Mouse (Mus musculus) heart, embryonic 16.5 days (tissue): ENCODE measurements around the gene Timd4. TPM values are rescaled to one million over a fixed set of nuclear protein-coding genes. Genes with fewer than 3 reads are reported as not detected.
A peak's percentile ranks its signal among the peaks of the same experiment; 100 is the strongest.

ENCODE experiments used
- ATAC-seq: fragments of 200-750 bp; cut with Nextera tagmentation; replicated peaks from 2 replicates; pipeline ENCODE4 v1.8.0; 2017; ENCODE audit warnings: moderate number of reproducible peaks; ENCODE audit not compliant: insufficient read depth, low FRiP score; ENCODE audit errors: extremely low read depth
- H3K27ac ChIP-seq: fragments of 300-500 bp; sonication (generic); 2 replicates; pipeline ENCODE4 v1.5.1; 2014; ENCODE audit warnings: mild to moderate bottlenecking, low read length, control low read depth, moderate library complexity
- H3K27me3 ChIP-seq: fragments of 300-500 bp; sonication (generic); 2 replicates; pipeline ENCODE4 v1.6.1; 2014; ENCODE audit warnings: low read length, mixed read lengths; ENCODE audit not compliant: control insufficient read depth, insufficient read depth
- H3K36me3 ChIP-seq: fragments of 300-500 bp; sonication (generic); 2 replicates; pipeline ENCODE4 v1.6.1; 2014; ENCODE audit not compliant: control insufficient read depth, insufficient read depth
- H3K4me1 ChIP-seq: fragments of 300-500 bp; sonication (generic); 2 replicates; pipeline ENCODE4 v1.6.1; 2014; ENCODE audit warnings: low read length, mixed read lengths; ENCODE audit not compliant: control insufficient read depth, insufficient read depth
- H3K4me2 ChIP-seq: fragments of 300-500 bp; sonication (generic); 2 replicates; pipeline ENCODE4 v1.6.1; 2014; ENCODE audit warnings: low read depth, mild to moderate bottlenecking, control low read depth, low read length
- H3K4me3 ChIP-seq: fragments of 300-500 bp; sonication (generic); 2 replicates; pipeline ENCODE4 v1.5.1; 2014; ENCODE audit warnings: mild to moderate bottlenecking, control low read depth, low read length
- H3K9ac ChIP-seq: fragments of 300-500 bp; sonication (generic); 2 replicates; pipeline ENCODE4 v1.6.1; 2014; ENCODE audit warnings: low read length, control low read depth
- H3K9me3 ChIP-seq: fragments of 300-500 bp; sonication (generic); replicated peaks from 2 replicates; pipeline ENCODE4 v1.6.1; 2016; ENCODE audit warnings: low read length; ENCODE audit not compliant: control insufficient read depth
- WGBS: fragments of 180-500 bp; shearing (Covaris S2); extraction: QIAGEN DNeasy Blood & Tissue Kit; methylation state at CpG from one replicate; pipeline ENCODE4 v1.1.7; 2014; 5-methylcytosine and 5-hydroxymethylcytosine counted together
- polyA plus RNA-seq: library from polyadenylated mRNA; unstranded; fragments of >200 nt; fragmentation: Nextera tagmentation; extraction: Ambion mirVana; gene quantifications from 2 replicates; pipeline ENCODE4 v1.2.1, GENCODE M21; 2015

Timd4 gene
- 0.52 and 0.84 TPM in 2 replicates for polyA plus RNA-seq

GRCm38 (mm10) chr11:46810511-46810910 lies at the start of gene Timd4:
TSS of gene Timd4 (plus strand) at chr11:46810800.
- Histone ChIP-seq H3K27ac (no peak within 1 kb of the TSS), H3K9me3 (peaks cover 3% of the 10 kb centered on the region; the same call in 1 of the 2 replicates), H3K4me1 (no peaks in the 10 kb centered on the region), H3K36me3 (no peaks in the 10 kb centered on the region), H3K9ac (no peak within 1 kb of the TSS), H3K4me3 (no peak within 1 kb of the TSS), H3K27me3 (no peaks in the 10 kb centered on the region), H3K4me2 (no peak within 1 kb of the TSS)
- no peak for ATAC-seq
- 58% methylated on average over 5 of the region's 5 CpGs for WGBS

GRCm38 (mm10) chr11:46776879-46777278 lies 33.7 kb upstream of the Timd4 start:
- H3K4me3 ChIP-seq, result no peak overlapping the region
- no peak overlapping the region for H3K9ac ChIP-seq
- no peaks in the 10 kb centered on the region for H3K36me3 ChIP-seq
- H3K4me2 ChIP-seq, result no peak overlapping the region
- no peak for ATAC-seq
- no peaks in the 10 kb centered on the region for H3K27me3 ChIP-seq
- no peak overlapping the region for H3K27ac ChIP-seq
- no peaks in the 10 kb centered on the region for H3K9me3 ChIP-seq
- no peaks in the 10 kb centered on the region for H3K4me1 ChIP-seq
- 65% methylated on average over 3 of the region's 3 CpGs for WGBS

- Histone ChIP-seq H3K4me3 (no peak overlapping the region), H3K9ac (no peak overlapping the region), H3K9me3 (no peaks in the 10 kb centered on the region), H3K4me1 (no peaks in the 10 kb centered on the region), H3K4me2 (no peak overlapping the region), H3K27ac (no peak overlapping the region), H3K36me3 (no peaks in the 10 kb centered on the region), H3K27me3 (no peaks in the 10 kb centered on the region)
- WGBS, result 80% methylated on average over 2 of the region's 2 CpGs
- no peak for ATAC-seq
Observed at GRCm38 (mm10) chr11:46779811-46780210, 30.8 kb upstream of the Timd4 start.

GRCm38 (mm10) chr11:46804440-46804839 lies 6.2 kb upstream of the Timd4 start:
- 76% methylated on average over 2 of the region's 2 CpGs for WGBS
- Histone ChIP-seq H3K9me3 (peaks cover 3% of the 10 kb centered on the region; the same call in 1 of the 2 replicates), H3K27me3 (no peaks in the 10 kb centered on the region), H3K4me2 (no peak overlapping the region), H3K36me3 (no peaks in the 10 kb centered on the region), H3K4me1 (no peaks in the 10 kb centered on the region), H3K9ac (no peak overlapping the region), H3K27ac (no peak overlapping the region), H3K4me3 (no peak overlapping the region)
- ATAC-seq, result no peak

- Histone ChIP-seq H3K36me3 (no peaks in the 10 kb centered on the region), H3K9ac (no peak overlapping the region), H3K27ac (no peak overlapping the region), H3K4me1 (no peaks in the 10 kb centered on the region), H3K4me2 (no peak overlapping the region), H3K27me3 (no peaks in the 10 kb centered on the region), H3K9me3 (no peaks in the 10 kb centered on the region), H3K4me3 (no peak overlapping the region)
- WGBS, result 76% methylated on average over 5 of the region's 5 CpGs
- no peak for ATAC-seq
Observed at GRCm38 (mm10) chr11:46817692-46818091, 7.1 kb downstream of the Timd4 start.

GRCm38 (mm10) chr11:46819930-46820329 lies 9.3 kb downstream of the Timd4 start:
- Histone ChIP-seq H3K4me1 (no peaks in the 10 kb centered on the region), H3K27me3 (no peaks in the 10 kb centered on the region), H3K9me3 (no peaks in the 10 kb centered on the region), H3K4me2 (no peak overlapping the region), H3K4me3 (no peak overlapping the region), H3K36me3 (no peaks in the 10 kb centered on the region), H3K27ac (no peak overlapping the region), H3K9ac (no peak overlapping the region)
- ATAC-seq, result no peak
- WGBS, result 27% methylated on average over 4 of the region's 4 CpGs

- Histone ChIP-seq H3K27ac (no peak overlapping the region), H3K4me1 (0 out of 2 replicates have a peak, but pooled peaks cover 1% of the 10 kb centered on the region), H3K36me3 (no peaks in the 10 kb centered on the region), H3K9me3 (no peaks in the 10 kb centered on the region), H3K9ac (no peak overlapping the region), H3K4me3 (no peak overlapping the region), H3K4me2 (no peak overlapping the region), H3K27me3 (no peaks in the 10 kb centered on the region)
- 64% methylated on average over 2 of the region's 2 CpGs for WGBS
- no peak for ATAC-seq
Observed at GRCm38 (mm10) chr11:46830348-46830747, 19.7 kb downstream of the Timd4 start.

- Histone ChIP-seq H3K4me1 (0 out of 2 replicates have a peak, but pooled peaks cover 3% of the 10 kb centered on the region), H3K9me3 (no peaks in the 10 kb centered on the region), H3K4me3 (no peak overlapping the region), H3K9ac (no peak overlapping the region), H3K27me3 (no peaks in the 10 kb centered on the region), H3K36me3 (no peaks in the 10 kb centered on the region), H3K4me2 (no peak overlapping the region), H3K27ac (no peak overlapping the region)
- ATAC-seq, result peak; percentile 70
- WGBS, result 18% methylated on average over 1 of the region's 1 CpGs
Observed at GRCm38 (mm10) chr11:46835080-46835479, 24.5 kb downstream of the Timd4 start.

- WGBS, result 42% methylated on average over 2 of the region's 2 CpGs
- H3K27ac ChIP-seq, result no peak overlapping the region
Observed at GRCm38 (mm10) chr11:46842015-46842726, 31.6 kb downstream of the Timd4 start.

More at GRCm38 (mm10) chr11:46842015-46842726, 31.6 kb downstream of the Timd4 start:
- no peaks in the 10 kb centered on the region for H3K27me3 ChIP-seq
- H3K9me3 ChIP-seq, result no peaks in the 10 kb centered on the region
- no peak overlapping the region for H3K4me2 ChIP-seq
- 0 out of 2 replicates have a peak, but pooled peaks cover 5% of the 10 kb centered on the region for H3K4me1 ChIP-seq
- H3K36me3 ChIP-seq, result no peaks in the 10 kb centered on the region
- no peak for ATAC-seq
- H3K9ac ChIP-seq, result no peak overlapping the region
- no peak overlapping the region for H3K4me3 ChIP-seq
